Mouse (Mus musculus): ENCODE measurements around the gene Srsf3.

Gene Srsf3

GRCm38 (mm10) chr17:29092497-29092896, 60.1 kb downstream of the Srsf3 start:
- no peak for DNase-seq (ENCODE audit: low spot score)

Data from retina, embryonic 14.5 days (tissue).